7 mouse cellular contexts compared by ENCODE assay signal in the genomic region with DNA sequence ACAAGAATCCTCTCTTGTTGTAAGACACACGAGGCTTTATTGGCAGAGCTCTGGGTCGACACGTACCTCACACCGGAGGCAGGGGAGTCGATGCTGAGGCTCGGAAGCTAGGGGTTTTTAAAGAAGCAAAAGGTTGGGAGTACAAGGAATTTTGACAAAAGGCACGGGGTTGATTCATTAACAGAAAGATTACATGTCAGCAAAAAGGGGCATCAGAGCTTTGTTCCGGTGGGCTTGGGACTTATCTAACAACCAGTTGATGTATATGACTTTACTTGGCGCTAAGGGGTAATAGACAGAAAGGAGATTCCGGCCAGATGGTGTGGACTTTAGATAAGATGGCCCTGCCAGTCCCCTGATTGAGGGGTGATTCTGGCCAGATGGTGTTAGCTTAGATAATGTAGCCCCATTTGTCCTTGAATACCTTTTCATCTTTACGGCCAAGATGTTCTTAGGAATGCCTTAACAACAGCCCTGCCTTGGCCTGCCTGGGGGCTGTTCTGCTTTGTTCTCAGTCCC.
A peak's percentile ranks its signal among the peaks of the same experiment; 100 is the strongest.
DNase-seq lines count a peak whose midpoint lies in the region; ATAC-seq and TF ChIP-seq lines count a peak whose summit lies in the region.
"Not testable (repeated sequence)": the region's sequence is repeated elsewhere in the genome, so short reads cannot be mapped to it uniquely, and the experiment has no call there.

No protein-coding gene starts in this region.

- peak; percentile 8 for DNase-seq in CD4-positive, CD25-positive, alpha-beta regulatory T cell, adult 2 months (ENCODE audit: low read depth, low spot score)
- peak; percentile 18 to 49 for DNase-seq in adrenal gland, adult (ENCODE audit: inconsistent age in 2 of 2, low spot score in 1 of 2)
- peak; percentile 3 for DNase-seq in embryo, embryonic 10 days (ENCODE audit: low spot score)
- DNase-seq in heart, embryonic 10.5 days (ENCODE audit: low spot score), result peak; percentile 75
- peak; percentile 8 for DNase-seq in layer of hippocampus, adult 9-11 months
- DNase-seq in lung, embryonic 14.5 days, result peak; percentile 1
- peak; percentile 11 to 61 for DNase-seq in spleen, postnatal 4 days (ENCODE audit: low spot score in 2 of 2)

- H3K4me2 ChIP-seq in lung, embryonic 14.5 days, result not testable (repeated sequence)

- H3K36me3 ChIP-seq in heart, embryonic 10.5 days; lung, embryonic 14.5 days (ENCODE audit: insufficient read depth): not testable (repeated sequence)

- WGBS in heart, embryonic 10.5 days, result 88% methylated on average over 10 of the region's 11 CpGs
- 90% methylated on average over 10 of the region's 11 CpGs for WGBS in lung, embryonic 14.5 days

- H3K9ac ChIP-seq in lung, embryonic 14.5 days, result not testable (repeated sequence)

- H3K4me3 ChIP-seq in heart, embryonic 10.5 days; lung, embryonic 14.5 days (ENCODE audit: low read depth, low read length): not testable (repeated sequence)

- H3K27ac ChIP-seq in heart, embryonic 10.5 days; lung, embryonic 14.5 days (ENCODE audit: low read depth): not testable (repeated sequence)

- not testable (repeated sequence) for H3K27me3 ChIP-seq in heart, embryonic 10.5 days (ENCODE audit: insufficient read depth, poor library complexity, severe bottlenecking); lung, embryonic 14.5 days (ENCODE audit: insufficient read depth, low read length)

- not testable (repeated sequence) for H3K9me3 ChIP-seq in heart, embryonic 10.5 days; lung, embryonic 14.5 days (ENCODE audit: low read depth, low read length)

- not testable (repeated sequence) for ATAC-seq in lung, embryonic 14.5 days (ENCODE audit: insufficient read depth)

- not testable (repeated sequence) for H3K4me1 ChIP-seq in heart, embryonic 10.5 days; lung, embryonic 14.5 days (ENCODE audit: insufficient read depth)

- not testable (repeated sequence) for TF ChIP-seq CTCF in lung, embryonic 14.5 days (IDR thresholded peaks at IDR 0.05; ENCODE audit: low read depth)

Comparison
In these comparisons a context has a peak if more than half of its experiments do, and no peak if none do; other contexts are left out.
1. DNase-seq: peak in every context shown above with its lines; median percentile 75 in heart, embryonic 10.5 days; 36 in spleen, postnatal 4 days; 34 in adrenal gland, adult; 8 in CD4-positive, CD25-positive, alpha-beta regulatory T cell, adult 2 months; 8 in layer of hippocampus, adult 9-11 months; 3 in embryo, embryonic 10 days; 1 in lung, embryonic 14.5 days.